Mouse (Mus musculus): ENCODE measurements around the gene Borcs6. TPM values are rescaled to one million over a fixed set of nuclear protein-coding genes. Genes with fewer than 3 reads are reported as not detected.
A peak's percentile ranks its signal among the peaks of the same experiment; 100 is the strongest.

The Borcs6 gene
- polyA plus RNA-seq, 1 experiment = 18.0 TPM

GRCm38 (mm10) chr11:69102403-69102725 lies 42.8 kb downstream of the Borcs6 start:
- no peak for DNase-seq (ENCODE audit: low spot score)

DNA sequence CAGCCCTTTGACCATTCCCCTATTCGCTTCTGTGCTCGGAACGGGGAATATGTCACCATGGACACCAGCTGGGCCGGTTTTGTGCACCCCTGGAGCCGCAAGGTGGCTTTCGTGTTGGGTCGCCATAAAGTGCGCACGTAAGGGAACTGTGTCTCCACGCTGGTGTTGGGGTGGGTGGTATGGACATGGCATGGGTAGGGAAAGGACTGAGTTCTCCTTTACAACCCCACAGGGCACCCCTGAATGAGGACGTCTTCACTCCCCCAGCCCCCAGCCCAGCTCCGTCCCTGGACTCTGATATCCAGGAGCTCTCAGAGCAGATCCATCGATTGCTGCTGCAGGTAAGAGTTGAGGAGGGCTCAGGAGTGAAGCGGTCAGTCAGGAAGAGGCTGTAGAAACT lies 43.6 kb downstream of the Borcs6 start:
- no peak for DNase-seq (ENCODE audit: low spot score)

GRCm38 (mm10) chr11:69103531-69104435 lies 44.3 kb downstream of the Borcs6 start:
- DNase-seq (ENCODE audit: low spot score) = no peak

DNA sequence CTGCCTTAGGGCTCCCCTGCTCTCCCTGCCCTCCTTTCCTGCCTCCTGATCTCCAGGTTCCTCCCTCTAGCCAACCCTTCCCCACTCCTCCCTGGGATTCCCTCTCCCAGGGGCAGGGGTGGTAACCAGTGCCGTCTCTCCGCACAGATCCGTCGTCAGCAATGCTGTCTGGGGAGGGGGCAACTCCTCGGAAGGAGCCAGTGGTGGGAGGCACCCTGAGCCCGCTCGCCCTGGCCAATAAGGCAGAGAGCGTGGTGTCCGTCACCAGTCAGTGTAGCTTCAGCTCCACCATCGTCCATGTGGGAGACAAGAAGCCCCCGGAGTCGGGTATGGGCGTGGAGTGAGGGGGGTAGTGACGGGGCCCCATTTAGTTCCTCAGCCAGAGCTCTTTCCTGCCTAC lies 45.0 kb downstream of the Borcs6 start:
- no peak for DNase-seq (ENCODE audit: low spot score)

DNA sequence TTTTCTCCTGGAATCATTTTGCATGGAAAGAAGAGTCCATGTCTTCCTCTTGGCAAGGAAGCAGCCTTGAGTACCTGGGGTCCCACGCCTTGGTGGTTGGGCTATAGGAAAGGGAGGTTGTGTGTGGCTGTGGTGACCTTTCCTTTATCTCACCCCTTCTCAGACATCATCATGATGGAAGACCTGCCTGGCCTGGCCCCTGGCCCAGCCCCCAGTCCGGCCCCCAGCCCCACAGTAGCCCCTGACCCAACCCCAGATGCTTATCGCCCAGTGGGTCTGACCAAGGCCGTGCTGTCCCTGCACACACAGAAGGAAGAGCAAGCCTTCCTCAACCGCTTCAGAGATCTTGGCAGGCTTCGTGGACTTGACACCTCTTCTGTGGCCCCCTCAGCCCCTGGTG lies 45.7 kb downstream of the Borcs6 start:
- DNase-seq (ENCODE audit: low spot score) = no peak

- DNase-seq (ENCODE audit: low spot score) = no peak
Observed at GRCm38 (mm10) chr11:69105796-69106195, 46.3 kb downstream of the Borcs6 start.

DNA sequence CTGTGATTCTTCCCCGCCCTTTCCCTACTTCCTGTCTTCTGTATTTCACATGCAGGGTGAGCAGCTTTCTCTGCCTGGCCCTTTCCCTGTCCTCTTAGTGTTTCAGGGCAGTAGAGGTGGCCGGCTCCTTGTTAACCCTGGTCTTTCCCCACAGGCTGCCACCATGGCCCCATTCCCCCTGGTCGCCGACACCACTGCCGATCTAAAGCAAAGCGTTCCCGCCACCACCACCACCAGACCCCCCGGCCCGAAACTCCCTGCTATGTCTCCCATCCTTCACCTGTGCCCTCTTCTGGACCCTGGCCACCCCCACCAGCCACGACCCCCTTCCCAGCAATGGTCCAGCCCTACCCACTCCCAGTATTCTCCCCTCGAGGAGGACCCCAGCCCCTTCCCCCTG lies 46.8 kb downstream of the Borcs6 start:
- DNase-seq (ENCODE audit: low spot score) = no peak

DNA sequence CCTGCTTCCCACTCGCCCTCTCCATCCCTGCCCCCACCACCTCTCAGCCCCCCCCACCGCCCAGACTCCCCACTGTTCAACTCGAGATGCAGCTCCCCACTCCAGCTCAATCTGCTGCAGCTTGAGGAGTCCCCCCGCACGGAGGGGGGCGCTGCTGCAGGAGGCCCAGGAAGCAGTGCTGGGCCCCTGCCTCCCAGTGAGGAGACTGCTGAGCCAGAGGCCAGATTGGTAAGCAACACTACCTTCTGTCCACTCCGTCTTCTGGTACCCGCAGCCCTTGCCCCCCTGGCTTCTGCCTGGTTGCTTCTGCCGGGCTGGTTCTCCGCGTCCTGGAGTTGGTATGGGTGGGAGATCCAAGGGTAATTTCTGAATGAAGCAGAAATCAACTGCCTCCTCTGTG lies 47.3 kb downstream of the Borcs6 start:
- DNase-seq (ENCODE audit: low spot score) = no peak

DNA sequence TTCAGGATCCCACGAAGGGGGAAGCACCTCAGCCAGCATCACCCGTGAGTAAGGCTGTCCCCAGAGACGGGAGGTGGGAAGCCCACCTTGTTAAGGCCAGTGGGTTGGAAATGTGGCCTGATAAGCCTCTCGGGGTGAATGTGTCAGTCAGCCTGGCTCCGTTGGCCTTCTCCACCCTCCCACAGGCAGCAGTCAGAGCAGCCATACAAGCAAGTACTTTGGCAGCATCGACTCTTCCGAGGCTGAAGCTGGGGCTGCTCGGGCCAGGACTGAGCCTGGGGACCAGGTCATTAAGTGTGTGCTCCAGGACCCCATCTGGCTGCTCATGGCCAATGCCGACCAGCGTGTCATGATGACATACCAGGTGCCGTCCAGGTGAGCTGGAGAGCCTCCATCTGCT lies 48.2 kb downstream of the Borcs6 start:
- DNase-seq (ENCODE audit: low spot score) = no peak

DNA sequence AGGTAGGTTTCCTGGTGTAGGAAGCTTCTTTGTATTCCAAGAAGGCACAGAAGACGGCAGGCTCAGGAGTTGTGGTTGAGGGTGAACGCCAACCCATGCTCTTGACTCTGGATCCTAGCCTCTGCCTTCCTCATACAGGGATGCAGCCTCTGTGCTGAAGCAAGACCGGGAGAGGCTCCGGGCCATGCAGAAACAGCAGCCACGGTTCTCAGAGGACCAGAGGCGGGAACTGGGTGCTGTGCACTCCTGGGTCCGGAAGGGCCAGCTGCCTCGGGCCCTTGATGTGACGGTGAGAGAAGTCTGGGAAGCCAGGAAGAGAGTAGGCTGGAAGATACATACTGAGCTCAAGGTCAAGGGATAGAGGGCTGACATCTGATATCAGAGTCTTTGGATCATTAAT lies 48.7 kb downstream of the Borcs6 start:
- DNase-seq (ENCODE audit: low spot score) = no peak

DNA sequence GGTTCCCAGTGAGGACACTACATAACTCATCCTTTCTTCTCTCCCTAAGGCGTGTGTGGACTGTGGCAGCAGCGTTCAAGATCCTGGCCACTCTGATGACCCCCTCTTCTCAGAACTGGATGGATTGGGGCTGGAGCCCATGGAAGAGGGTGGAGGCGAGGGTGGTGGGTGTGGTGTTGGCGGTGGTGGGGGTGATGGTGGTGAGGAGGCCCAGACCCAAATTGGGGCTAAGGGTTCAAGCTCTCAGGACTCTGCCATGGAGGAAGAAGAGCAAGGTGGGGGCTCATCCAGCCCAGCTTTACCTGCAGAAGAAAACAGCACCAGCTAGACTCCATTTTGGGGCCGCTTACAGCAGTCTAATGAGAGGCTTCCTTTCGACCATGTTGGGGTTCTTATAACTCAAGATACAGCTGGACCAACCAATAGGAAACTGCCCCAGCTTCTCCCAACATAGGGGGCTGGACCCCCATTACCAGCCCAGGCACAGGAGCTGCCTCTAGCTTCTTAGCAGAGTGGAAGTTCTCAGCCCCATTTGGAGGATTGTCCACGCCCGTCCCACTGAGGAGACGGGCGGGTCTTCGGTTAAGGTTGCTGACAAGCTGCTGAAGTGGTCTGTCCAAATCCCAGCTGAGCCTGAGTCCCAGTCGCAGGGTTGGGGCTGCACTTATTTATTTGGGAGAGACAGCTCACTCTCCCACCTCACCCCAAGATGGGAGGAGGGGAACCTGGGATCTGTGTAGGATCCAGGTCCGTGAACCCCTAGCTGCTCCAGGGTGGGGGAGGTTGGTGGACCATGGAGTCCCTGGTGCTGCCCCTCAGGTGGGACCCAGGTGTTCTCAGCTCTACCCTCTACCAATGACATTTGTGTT lies 49.7 kb downstream of the Borcs6 start:
- DNase-seq (ENCODE audit: low spot score) = no peak

DNA sequence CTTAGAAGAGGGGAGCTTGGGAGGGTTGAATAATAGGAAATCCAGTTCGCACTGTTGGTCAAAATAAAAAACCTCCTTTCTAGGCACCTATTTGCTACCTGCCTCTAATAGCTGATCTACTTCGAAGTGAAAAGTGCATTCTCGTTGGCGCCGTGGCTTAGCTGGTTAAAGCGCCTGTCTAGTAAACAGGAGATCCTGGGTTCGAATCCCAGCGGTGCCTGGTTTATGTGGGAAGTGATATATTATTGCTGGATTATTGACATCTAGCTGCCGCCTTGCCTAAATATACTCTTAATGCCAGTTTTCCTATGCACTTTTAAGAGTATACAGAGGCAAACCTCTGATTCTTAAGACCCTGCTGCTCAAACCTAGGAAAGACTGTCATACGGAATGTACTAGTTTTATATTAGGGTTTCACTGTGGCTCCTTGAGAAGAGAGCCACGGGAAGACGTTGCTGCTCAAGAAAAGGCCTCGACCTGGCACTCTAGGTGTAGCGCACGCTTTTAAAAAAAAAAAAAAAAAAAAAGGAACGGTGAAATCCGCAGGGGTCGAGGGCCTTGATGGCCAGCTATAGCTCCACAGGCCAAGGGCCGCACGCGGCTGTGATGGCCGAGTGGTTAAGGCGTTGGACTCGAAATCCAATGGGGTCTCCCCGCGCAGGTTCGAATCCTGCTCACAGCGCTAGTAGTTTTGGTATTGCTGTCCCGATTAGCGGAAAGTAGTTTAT lies 51.0 kb downstream of the Borcs6 start:
- peak; percentile 91 for DNase-seq (ENCODE audit: low spot score)

Other genes starting within 250 kb of the Borcs6 start
- gene Ndel1, start 187.9 kb upstream of the Borcs6 start, polyA plus RNA-seq (2012; rRNA removed) = 68.6 and 78.7 TPM in 2 replicates
- gene Rnf222, start 171.2 kb upstream of the Borcs6 start, polyA plus RNA-seq (2012; rRNA removed) = 0.01 TPM in 1 of 2 replicates, not detected in the other
- 3,701 and 3,960 TPM in 2 replicates for gene Rpl26, start 158.1 kb upstream of the Borcs6 start, polyA plus RNA-seq (2012; rRNA removed)
- not detected in 2 replicates for gene Odf4, start 132.6 kb upstream of the Borcs6 start, polyA plus RNA-seq (2012; rRNA removed)
- 7.9 and 10.6 TPM in 2 replicates for gene Arhgef15, start 102.2 kb upstream of the Borcs6 start, polyA plus RNA-seq (2012; rRNA removed)
- 27.3 and 32.4 TPM in 2 replicates for gene Slc25a35, start 91.6 kb upstream of the Borcs6 start, polyA plus RNA-seq (2012; rRNA removed)
- gene Rangrf, start 84.5 kb upstream of the Borcs6 start, polyA plus RNA-seq (2012; rRNA removed) = 31.8 and 39.0 TPM in 2 replicates
- gene Pfas, start 51.3 kb upstream of the Borcs6 start, polyA plus RNA-seq (2012; rRNA removed) = 9.3 and 11.1 TPM in 2 replicates
- 26.3 and 29.0 TPM in 2 replicates for gene Ctc1, start 43.8 kb upstream of the Borcs6 start, polyA plus RNA-seq (2012; rRNA removed)
- gene Aurkb, start 14.1 kb upstream of the Borcs6 start, polyA plus RNA-seq (2012; rRNA removed) = 3.6 and 4.1 TPM in 2 replicates
- 17.9 and 25.8 TPM in 2 replicates for gene Tmem107, start 11.1 kb downstream of the Borcs6 start, polyA plus RNA-seq (2012; rRNA removed)
- 163 and 180 TPM in 2 replicates for gene Vamp2, start 28.8 kb downstream of the Borcs6 start, polyA plus RNA-seq (2012; rRNA removed)
- gene Per1, start 35.5 kb downstream of the Borcs6 start, polyA plus RNA-seq (2012; rRNA removed) = 26.8 and 28.5 TPM in 2 replicates
- 0.24 and 0.37 TPM in 2 replicates for gene Hes7, start 60.7 kb downstream of the Borcs6 start, polyA plus RNA-seq (2012; rRNA removed)
- 0.74 and 0.78 TPM in 2 replicates for gene 9130213A22Rik, start 62.9 kb downstream of the Borcs6 start, polyA plus RNA-seq (2012; rRNA removed)
- 4.2 and 5.4 TPM in 2 replicates for gene Aloxe3, start 66.2 kb downstream of the Borcs6 start, polyA plus RNA-seq (2012; rRNA removed)
- 0.03 TPM in 1 of 2 replicates, not detected in the other for gene Alox12b, start 97.3 kb downstream of the Borcs6 start, polyA plus RNA-seq (2012; rRNA removed)
- gene Alox8, start 138.1 kb downstream of the Borcs6 start, polyA plus RNA-seq (2012; rRNA removed) = 0.14 and 0.60 TPM in 2 replicates
- 0.01 and 0.03 TPM in 2 replicates for gene Gucy2e, start 177.3 kb downstream of the Borcs6 start, polyA plus RNA-seq (2012; rRNA removed)